Mouse (Mus musculus) cerebellum, adult 2 months (tissue): Measurements from ENCODE around the gene Cemip.

ENCODE experiments used
- CTCF ChIP-seq: fragments of 200-500 bp; IDR thresholded peaks from 2 replicates; pipeline ENCODE4 v1.5.1; 2011; ENCODE audit warnings: low read depth, mild to moderate bottlenecking, control low read depth, low read length, moderate library complexity, borderline replicate concordance; ENCODE audit not compliant: insufficient read depth
- POLR2A ChIP-seq: fragments of 200-500 bp; IDR thresholded peaks from 2 replicates; pipeline ENCODE4 v1.6.1; 2011; ENCODE audit warnings: low read length, control low read depth, borderline replicate concordance; ENCODE audit not compliant: insufficient read depth

DNA sequence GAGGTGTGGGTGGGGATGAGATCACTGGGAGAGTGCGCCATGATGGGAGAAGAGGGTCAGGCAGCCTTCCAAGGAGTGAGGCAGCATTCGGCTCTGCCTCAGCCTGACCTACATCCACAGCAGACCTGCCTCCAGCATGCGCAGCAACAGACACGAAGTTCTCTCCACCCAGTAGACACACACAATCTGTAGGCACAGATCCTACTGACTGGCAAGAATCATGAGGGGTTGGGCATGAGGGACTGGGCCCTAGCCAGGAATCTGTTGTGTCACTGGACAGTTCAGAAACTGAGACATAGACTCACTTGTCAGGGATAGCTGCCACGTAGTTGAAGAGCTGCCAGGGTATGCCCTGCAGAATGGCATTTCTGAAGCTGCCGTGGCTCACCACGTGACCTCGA is 144.6 kb downstream of the Cemip start:
- no peak for TF ChIP-seq CTCF
- no peak for TF ChIP-seq POLR2A
